Mouse (Mus musculus): Measurements from ENCODE around the gene Foxd2.

Gene Foxd2

DNA sequence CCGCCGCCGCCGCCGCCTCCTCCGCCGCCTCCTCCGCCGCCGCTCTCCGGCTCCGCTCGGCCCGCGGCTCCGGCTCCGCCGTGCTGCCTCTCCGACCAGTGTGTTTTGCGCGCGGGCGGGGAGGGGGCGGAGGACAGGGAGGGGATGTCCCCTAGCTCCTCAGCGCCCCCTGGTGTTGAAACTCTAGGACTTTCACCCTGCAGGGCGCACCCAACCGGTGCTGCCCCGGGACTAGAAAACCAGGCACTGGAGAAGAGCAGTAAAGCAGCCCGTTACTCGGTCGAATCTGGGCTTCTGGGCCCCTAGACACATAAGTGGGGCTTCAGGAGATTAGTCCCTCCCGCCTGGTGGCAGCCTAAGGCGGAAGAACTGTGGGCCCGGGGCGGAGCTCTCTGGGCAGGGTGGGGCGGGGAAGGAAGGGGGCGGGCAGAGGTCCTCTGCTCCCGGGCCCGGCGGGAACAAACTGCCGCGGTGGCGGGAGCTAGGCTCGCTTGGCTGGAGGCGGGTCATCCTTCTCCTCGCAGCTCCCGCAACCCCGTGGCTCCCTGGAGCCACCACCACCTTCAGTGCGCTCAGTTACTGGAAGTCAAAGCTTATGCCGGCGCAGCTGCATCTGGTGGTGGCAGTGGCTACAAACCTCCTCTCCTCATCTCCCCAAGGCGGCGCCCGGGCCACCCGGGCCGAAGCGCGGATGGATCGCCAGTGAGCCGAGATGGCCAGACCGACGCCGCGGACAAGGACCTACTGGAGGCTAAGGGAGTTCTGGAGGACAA, at the start of gene Foxd2:
TSS of gene Foxd2 (minus strand) at position 45 of the 773 bp plus-strand sequence.
- DNase-seq (ENCODE audit: low spot score in 2 of 2), result peak in 1 of 2 experiments; percentile 80

DNA sequence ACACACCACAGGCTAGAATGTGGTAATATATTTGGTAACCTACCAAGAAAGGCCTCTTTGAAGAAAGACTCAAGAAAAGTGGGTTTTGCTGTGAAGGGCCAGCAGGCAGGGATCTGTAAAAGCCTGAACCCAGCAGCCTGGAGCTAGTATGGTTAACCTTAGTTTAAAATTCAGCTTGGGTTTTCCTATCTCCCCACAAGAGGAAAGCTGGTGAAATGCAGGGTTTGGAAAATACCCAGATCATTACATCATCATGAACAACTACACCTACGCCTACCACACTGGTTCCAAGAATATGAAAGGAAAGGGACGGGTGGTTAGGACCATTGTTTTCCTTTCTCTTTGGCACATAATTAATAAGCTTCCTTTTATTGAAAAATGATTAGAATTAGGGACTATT, 49.6 kb upstream of the Foxd2 start:
- no peak for DNase-seq (ENCODE audit: low spot score in 2 of 2)

DNA sequence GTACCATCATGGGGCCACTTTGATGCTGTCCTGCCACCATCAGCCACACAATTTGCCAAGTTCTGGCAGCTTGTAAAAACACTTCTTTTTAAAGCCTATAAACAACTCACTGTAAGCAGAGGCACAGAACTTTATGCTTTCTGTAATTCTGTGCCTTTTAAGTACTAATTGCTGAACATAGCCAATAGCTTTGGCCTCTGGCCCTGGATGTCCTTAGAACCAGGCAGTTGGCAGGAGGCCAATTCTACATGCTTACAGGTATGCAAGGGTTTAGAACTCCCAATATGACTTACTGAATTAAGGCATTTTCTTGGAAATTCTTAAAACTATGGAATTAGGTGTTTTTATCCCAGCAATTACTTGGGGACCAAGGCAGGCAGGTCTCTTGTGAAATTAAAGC, 48.7 kb upstream of the Foxd2 start:
- DNase-seq (ENCODE audit: low spot score in 2 of 2), result no peak

DNA sequence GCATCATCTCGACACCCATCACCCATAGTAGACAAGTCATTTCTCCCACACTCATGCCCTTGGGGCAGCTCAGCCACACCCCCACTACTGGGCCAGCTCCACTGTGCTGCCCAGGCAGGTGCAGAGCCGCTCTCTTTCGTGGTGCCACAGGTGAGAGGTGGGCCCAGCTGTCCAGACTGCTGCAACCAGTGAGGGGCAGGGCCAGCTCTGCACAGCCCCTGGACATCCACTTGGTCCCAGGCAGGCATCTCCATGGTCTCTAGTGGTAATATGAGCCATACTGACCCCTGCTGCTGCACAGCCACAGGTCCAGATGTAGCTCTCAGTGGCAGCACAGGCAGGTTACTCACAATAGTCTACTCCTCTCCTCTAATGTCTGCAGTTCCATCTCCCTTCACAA, 44.5 kb upstream of the Foxd2 start:
- no peak for DNase-seq (ENCODE audit: low spot score in 2 of 2)

DNA sequence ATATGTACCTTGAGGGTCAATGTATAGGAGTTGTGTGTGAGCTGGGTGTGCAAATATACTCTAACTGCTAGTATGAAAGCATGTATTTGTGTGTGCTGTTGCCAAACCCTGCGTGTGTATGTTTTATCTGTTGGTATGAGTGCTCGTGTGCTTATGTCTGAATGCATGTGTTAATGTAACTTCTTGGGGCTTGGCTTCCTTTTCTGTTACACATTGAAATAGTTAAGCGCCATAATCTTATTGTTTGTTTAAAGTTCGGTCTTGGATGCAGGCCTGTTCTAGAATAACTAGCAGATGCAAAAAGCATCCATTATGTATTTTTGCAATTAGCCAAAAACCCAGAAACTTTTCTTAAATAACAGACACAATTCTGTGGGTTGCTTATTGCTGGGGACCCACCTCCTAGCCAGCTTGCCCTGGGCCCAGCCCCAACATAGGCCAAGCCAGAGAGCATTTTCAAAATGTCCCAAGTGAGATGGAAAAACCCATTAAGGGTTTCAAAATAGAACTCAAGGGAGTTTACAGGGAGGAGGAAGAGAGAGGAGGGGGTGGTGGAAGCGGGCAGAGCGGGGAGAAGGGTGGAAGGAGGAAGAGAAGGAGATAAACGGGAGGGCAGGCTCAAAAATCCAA, 39.3 kb upstream of the Foxd2 start:
- no peak for DNase-seq (ENCODE audit: low spot score in 2 of 2)

GRCm38 (mm10) chr4:114947395-114947794, 38.7 kb upstream of the Foxd2 start:
- DNase-seq (ENCODE audit: low spot score in 2 of 2), result peak; percentile 86 to 89

GRCm38 (mm10) chr4:114946416-114946815, 37.7 kb upstream of the Foxd2 start:
- no peak for DNase-seq (ENCODE audit: low spot score in 2 of 2)

DNA sequence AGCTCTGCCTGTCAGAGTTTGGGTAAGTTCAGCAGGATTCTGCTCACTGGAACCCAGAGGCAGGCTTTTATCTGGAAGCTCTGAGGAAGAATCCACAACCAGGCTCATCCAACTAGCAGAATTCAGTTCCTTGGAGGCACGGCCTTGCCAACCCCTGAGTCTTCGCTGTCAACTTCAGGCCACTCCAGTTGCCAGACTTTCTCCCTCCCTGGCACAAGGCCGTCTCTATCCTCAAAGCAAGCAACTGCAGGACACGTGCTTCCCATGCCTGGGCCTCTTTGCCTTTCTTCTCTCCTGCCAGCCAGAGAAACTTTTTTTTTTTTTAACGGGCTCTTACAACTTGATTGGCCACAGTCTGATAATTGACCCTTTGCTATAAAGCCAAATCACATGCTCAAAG, 36.3 kb upstream of the Foxd2 start:
- no peak for DNase-seq (ENCODE audit: low spot score in 2 of 2)

DNA sequence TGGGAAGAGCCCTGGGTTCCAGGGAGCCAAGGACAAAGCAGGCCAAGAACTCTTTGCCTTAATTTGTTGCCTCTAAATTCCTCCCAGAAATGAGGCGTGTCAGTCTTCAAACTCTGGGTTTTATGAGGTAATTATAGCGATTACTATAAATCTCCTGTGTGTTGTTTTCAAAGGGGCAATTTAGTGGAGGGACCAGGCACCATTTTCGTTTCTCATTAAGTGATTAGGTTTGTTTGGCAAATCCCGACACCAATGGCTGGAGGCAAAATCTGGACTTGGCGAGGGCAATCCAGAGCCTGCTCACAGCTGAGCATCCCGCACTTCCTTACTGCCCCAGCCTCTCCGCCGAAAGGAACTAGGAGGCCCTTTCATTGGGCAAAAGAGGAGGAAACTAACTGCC, 33.9 kb upstream of the Foxd2 start:
- DNase-seq (ENCODE audit: low spot score in 2 of 2), result no peak

GRCm38 (mm10) chr4:114942112-114942511, 33.4 kb upstream of the Foxd2 start:
- no peak for DNase-seq (ENCODE audit: low spot score in 2 of 2)

DNA sequence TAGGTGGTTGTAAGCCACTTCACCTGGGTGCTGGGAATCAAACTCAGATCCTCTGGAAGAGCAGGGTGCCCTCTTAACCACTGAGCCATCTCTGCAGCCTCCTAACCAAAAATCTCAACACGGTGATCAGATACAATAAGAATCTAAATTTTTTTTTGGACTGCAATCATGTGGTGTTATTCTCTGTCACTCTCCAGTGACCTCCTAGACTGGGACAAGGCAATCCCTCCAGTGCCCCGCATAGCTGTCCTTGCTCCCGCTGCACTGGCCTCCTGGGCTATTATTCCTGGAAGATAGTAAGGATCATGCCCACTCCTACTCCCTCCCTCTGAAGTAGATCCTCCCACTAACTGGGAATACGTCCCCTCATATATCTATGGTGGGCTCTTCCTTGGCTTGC, 32.6 kb upstream of the Foxd2 start:
- DNase-seq (ENCODE audit: low spot score in 2 of 2), result no peak

DNA sequence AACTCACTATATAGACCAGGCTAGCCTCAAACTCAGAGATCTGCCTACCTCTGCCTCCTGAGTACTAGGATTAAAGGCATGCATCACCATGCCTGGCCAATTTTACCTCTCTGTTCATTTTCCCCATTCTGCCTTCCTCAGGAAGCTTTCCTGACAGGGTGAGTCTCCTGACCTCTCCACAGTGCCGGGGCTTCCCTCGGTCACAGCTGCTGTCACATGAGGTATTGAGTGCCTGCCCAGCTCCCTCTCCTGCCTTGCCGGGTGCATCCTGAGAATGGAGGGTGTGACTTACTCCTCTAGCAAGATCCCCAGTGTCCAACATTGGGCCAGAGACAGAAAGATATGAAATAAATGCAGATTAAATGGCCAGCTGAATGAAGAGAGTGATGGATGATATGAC, 29.6 kb upstream of the Foxd2 start:
- no peak for DNase-seq (ENCODE audit: low spot score in 2 of 2)

- DNase-seq (ENCODE audit: low spot score in 2 of 2), result no peak
Measured at GRCm38 (mm10) chr4:114937459-114938047, 28.9 kb upstream of the Foxd2 start.

DNA sequence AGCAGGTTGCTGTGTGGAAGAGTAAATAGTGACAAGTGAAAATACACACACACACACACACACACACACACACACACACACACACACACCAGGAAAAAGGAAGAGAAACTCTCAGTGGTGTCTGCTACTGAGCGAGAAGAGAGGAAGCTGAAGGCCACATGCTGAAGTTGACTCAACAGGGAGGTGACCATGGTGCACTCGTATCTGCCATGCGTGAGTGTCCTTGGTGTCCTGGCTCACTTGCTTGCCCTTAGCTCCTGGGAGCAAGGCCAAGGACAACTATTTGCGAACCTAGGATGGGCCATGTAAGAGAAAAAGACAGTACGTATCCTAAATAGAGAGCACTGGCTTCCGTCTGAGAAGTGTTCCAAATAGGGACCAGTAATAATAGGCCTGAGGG, 25.5 kb upstream of the Foxd2 start:
- no peak for DNase-seq (ENCODE audit: low spot score in 2 of 2)

GRCm38 (mm10) chr4:114932747-114933146, 24.1 kb upstream of the Foxd2 start:
- no peak for DNase-seq (ENCODE audit: low spot score in 2 of 2)

DNA sequence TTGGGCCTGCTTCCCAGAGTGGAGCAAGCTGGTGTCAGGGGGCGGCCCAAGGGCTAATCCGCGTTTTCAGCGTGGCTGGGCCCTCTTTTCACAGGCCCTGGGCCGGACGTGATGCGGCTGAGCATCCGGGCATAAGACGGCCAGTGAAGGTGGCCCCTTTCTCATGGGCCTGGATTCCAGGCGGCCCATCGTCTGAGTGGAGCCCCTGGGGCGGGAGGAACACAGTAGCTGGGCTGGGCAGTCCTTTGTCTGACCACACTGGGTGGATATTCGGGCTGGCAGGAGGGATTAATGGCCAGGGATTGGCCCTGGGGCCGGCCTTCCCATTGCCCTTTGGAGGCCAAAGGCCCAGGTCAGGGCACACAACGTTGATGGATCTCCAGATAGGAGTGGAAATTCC, 20.5 kb upstream of the Foxd2 start:
- DNase-seq (ENCODE audit: low spot score in 2 of 2), result no peak

- no peak for DNase-seq (ENCODE audit: low spot score in 2 of 2)
Measured at GRCm38 (mm10) chr4:114925917-114926312, 17.2 kb upstream of the Foxd2 start, which contains the start of gene Foxe3. Gene Foxe3 (minus strand): TSS chr4:114926013.

- DNase-seq (ENCODE audit: low spot score in 2 of 2), result no peak
Measured at GRCm38 (mm10) chr4:114924971-114925916, 16.6 kb upstream of the Foxd2 start.

DNA sequence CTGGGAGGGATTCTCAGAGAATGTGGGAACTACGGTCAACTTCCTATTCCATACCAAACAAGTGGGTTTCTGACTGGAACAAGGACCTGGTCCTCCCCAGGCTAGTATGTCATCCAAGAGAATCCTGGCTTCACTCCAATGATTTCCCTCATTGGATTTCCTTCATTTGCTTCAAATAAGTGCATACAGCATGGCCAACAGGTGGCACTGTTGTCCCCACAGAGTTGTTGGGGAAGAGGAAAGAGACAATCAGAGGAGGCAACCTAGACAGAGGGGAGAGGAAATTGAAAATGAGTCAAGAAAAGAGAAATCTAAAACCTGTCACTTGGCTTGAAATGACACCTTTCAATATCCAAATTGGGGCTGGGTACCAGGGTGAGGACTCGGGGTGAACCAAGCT, 8.4 kb upstream of the Foxd2 start:
- no peak for DNase-seq (ENCODE audit: low spot score in 2 of 2)

DNA sequence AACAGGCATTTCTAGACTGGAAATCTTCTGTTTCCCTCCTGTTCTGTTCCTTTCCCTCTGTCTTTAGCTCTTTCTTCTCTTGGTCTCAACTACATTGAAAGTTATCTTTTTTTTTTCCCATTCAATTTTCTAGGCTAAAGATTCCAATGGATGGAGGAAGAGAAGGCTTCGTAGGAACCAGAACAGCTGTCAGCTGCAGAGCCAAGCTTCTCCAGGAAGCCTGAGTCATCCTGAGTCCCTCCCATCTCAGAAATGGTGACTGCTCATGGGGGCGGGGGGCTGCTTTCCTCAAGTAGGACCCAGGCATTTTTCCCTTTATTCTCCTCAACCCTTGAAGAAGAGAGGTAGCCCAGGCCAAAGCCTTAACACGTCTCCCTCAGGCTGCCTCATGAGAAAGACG, 7.4 kb upstream of the Foxd2 start:
- no peak for DNase-seq (ENCODE audit: low spot score in 2 of 2)

DNA sequence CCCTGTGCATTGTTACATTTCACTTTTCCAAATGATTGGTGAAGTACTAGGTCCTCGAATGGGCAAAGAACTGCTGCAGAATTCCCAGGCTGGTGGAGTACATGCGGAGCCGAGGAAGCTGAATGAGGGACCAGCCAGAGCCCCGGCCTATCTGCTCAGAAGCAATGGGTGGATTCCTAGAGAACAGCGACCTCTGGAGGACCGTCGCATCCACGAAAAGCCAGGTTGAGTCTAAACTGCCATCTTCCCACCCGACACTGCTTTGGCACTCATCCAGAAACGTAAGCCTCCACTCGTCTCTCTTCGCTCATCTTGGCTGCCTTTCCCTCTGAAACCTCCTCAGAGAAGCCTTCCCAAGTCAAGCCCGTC, 4.9 kb upstream of the Foxd2 start:
- DNase-seq (ENCODE audit: low spot score in 2 of 2), result peak; percentile 50 to 65

Data from right cerebral cortex, postnatal 10 days (tissue).